Mouse (Mus musculus) inflammation-experienced regulatory T-cells, adult 6 months (primary cell): ENCODE measurements around the gene Neu1. TPM values are rescaled to one million over a fixed set of nuclear protein-coding genes. Genes with fewer than 3 reads are reported as not detected.

Source experiments
- ATAC-seq: one replicate; pipeline ENCODE4 v1.8.0; 2017
- polyA plus RNA-seq, 3 experiments: library from polyadenylated mRNA; unstranded; fragments of 100-300 nt; shearing (Covaris generic); gene quantifications; one replicate each; pipeline ENCODE4 v1.2.1; 2017

The Neu1 gene
- polyA plus RNA-seq, 3 experiments from 2014 or later: 12.8 to 28.2 (median 27.6) TPM

DNA sequence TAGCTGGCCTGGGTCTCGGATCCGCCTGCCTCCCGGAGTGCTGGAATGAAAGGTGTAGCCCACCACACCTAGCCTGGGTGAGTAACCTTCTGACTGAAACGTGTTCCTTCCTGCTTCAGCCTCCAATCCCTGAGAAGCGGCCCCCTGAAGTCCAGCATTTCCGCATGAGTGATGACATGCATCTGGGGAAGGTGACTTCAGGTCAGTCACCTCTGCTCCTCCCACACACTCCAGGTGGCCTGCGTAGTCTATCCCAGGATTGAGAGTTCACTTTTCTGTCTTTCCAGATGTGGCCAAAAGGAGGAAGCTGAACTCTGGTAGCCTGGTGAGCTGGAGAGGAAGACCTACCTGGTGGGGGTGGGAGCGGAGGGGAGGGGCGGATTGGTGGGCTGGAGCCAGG, 28.2 kb upstream of the Neu1 start:
- ATAC-seq: no peak

DNA sequence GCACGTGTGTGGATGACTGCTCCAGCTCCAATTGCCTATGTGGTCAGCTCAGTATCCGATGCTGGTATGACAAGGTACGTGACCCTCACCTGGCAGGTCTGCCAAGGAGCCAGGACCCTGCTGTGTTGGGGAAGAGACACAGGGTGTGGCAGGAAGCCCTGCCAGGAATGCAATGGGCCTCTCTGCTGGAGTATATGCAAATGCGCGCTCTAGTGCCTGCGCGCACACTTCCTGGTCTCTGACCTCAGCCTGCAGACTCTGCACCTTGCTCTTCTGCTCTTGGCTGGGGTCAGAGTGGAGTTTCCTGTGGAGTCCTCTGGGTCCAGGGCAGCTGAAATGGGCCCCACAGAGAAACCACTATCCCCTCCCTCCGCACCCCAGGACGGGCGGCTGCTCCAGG, 20.1 kb upstream of the Neu1 start:
- ATAC-seq: no peak

DNA sequence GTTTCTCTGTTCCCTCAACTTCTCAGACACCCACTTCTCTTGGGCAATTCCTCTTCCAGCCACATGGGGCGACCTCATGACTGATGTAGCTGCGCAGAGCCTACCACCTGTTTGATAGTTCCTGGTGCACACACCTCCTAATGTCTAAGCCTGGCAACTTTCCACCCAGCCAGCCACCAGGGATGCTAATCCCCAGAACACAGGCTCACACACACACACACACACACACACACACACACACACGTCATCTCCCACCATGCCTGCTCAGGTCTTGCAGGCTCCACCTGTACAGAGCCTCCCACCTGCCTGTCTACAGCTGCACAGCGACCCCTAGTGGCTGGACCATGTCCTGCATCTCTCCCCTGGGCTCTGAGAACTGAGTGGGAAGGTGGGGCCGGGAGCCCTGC, 19.1 kb upstream of the Neu1 start:
- peak; percentile 93 for ATAC-seq

DNA sequence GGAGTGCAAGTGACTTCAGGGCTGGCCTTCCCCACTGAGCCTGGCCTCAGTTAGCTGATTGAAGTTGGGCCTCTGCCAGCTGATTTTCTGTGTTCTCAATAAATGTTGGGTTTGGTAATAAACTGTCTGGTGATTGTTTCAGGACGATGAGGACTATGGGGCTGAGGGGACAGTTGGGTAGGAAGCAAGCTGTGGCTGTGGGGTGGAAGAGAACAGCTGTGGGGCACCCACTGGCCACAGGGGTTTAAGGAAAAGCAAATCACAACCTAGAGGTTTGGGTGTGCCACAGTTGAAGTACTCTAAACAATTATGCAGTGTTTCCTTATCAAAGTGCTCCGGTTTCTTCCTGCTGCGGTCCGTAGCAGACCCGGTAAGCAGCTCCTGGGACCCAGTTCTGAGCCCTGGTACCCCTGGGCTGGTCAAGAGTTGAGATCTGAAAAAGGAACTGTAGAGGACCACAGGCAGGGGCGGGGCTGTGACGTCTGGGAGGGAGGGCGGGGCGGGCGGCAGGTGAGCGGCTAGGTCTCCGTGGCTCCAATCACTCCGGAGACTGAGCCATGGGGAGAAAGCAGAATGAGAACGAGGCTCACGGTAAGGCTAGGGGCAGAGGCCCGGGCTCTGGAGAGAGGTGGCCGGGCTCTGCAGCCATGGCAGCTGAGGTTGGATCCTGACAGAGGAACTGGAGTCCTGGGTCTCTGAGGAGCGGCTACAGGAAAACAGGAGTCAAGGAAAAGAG, 17.0 kb upstream of the Neu1 start, which contains the start of gene Slc44a4:
Gene Slc44a4 (plus strand): TSS at position 537 of the 736 bp plus-strand sequence.
- no peak for ATAC-seq

DNA sequence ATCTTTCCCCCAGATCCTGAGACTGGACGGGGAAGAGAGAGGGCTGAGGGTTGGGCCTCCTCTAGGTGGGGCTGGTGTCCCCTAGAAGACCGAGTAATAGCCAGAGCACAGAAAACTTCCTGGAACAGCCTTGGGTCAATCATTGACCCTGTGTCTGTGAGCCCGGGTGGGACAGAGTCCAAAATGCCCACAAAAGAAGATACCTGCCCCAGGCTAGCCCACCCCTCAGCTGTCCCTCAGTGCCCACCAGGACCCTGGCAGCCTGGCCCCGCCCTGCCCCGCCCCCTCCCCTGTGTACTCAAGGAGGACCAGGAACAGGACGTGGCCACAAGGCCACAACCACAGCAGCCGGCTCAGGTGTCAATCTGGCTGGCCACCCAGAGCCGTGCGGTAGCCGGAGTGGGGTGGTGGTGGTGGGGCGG, 15.6 kb upstream of the Neu1 start:
- ATAC-seq: no peak

DNA sequence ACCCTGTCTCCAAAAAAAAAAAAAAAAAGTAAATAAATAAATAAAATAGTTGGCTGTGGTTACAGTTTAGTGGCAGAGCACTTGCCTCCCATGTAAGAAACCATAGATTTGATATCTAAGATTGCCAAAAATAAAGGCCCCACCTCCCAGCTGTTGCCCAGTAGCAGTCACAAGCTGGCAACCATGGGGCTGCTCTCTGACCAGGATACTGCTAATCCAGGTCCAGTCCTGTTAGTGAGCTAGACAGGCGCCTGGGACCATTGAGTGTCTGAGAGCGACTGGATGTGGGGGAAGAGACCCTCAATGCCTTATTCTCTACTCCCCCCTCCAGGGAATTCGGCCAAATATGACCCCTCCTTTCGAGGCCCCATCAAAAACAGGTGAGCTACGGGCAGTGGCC, 14.7 kb upstream of the Neu1 start:
- ATAC-seq: no peak

DNA sequence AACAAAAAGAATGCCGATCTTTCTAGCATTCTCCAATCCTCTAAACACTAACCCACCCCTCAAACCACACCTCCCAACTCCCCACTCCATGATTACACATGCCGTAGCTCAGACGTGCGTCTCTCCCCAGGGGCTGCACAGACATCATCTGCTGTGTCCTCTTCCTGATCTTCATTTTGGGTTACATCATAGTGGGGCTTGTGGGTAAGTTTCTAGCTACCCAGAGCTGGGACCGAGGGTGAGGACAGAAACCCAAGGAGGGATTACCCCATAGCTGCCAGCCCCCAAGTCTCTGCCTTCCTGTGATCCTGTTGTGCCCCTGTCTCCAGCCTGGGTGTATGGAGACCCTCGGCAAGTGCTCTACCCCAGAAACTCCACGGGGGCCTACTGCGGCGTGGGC, 13.9 kb upstream of the Neu1 start:
- no peak for ATAC-seq

DNA sequence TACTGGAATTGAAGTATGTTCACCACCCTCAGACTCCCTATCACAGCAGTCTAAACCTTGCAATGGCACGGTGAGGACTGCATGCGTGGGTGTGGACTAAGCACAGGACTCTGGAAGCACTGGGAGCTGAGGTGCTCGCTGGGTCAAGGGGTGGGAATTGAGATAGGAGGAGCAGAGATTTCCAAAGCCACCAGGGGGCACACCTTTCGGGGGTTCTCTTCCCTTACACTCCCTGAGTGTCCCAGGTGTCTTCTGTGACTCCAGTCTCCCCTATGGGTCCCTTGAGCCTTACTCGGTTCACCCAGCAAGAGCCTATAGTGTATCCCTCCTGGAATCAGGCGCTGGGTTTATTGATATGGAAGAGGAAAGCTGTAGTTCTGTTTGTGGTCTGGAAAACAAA, 8.1 kb upstream of the Neu1 start:
- ATAC-seq: no peak

DNA sequence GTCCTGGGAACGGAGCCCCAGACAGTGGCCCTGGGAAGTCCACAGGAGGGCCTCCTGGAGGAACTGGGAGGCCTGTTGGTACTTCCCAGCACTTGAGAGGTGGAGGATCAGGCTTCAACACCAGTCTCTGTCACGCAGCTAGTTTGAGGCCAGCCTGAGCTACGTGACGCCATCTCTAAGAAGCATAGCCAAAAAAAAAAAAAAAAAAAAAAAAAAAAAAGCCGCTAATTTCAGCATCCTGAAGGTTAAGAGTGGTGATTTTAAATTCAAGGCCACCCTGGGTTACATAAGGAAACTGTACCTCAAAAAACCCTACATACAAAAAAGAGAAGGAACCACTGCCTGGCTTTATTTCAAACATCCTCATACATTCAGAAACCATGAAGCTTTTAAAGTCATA, 6.8 kb upstream of the Neu1 start:
- ATAC-seq: no peak

DNA sequence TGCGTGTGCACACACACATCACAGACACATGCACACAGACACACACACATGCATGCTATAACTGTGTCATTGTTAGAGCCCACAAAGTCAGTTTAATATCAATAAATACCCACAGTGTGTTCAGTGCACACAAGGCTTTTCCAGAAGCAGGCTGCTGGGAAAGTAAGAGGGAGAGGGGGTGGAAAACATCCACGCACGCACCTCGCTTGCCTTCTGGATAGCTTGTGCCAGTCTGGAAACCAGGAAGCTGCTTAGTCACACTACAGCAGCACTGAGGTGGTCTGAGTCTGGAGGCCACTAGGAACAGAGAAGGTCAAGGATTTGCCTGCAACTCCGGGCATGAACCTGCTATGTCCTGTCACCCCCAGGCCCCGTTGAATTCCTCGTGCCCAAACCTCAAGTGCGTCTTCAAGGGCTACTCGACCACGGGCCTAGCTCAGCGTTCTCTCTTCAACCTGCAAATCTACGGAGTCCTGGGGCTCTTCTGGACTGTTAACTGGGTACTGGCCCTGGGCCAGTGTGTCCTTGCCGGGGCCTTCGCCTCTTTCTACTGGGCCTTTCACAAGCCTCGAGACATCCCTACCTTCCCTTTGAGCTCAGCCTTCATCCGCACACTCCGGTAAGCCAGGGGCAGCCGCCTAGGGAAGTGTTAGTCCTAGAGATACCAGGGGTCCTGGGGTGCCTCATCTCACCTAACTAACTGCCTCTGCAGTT, 3.6 kb upstream of the Neu1 start:
- no peak for ATAC-seq

DNA sequence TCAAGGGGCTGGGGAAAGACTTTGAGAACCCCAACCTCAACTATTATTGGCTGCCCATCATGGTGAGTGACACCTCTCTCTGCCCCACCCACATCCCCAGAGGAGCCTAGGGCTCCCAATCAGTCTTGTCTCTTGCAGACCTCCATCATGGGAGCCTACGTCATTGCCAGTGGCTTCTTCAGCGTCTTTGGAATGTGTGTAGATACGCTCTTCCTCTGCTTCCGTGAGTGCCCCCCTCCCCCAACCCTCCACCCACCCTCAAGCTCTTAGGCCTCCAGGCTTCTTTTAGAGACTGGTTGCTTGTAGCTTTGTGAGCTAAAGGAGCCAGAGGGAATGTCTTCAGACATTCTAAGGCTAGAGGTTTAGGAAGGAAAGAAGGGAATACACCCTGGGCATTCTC, 2.2 kb upstream of the Neu1 start:
- no peak for ATAC-seq

DNA sequence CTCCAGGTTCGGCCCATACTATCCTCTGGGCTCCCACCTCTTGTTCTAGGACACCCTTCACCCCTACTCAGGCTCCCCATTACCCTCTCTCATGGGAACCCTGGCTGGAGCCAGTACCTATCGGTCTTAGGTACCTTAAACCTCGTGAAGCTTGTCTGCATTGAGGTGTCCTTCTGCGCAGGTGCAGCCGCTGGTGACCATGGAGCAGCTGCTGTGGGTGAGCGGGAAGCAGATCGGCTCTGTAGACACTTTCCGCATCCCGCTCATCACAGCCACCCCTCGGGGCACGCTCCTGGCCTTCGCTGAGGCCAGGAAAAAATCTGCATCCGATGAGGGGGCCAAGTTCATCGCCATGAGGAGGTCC, 664 bp downstream of the Neu1 start:
- peak; percentile 34 for ATAC-seq

DNA sequence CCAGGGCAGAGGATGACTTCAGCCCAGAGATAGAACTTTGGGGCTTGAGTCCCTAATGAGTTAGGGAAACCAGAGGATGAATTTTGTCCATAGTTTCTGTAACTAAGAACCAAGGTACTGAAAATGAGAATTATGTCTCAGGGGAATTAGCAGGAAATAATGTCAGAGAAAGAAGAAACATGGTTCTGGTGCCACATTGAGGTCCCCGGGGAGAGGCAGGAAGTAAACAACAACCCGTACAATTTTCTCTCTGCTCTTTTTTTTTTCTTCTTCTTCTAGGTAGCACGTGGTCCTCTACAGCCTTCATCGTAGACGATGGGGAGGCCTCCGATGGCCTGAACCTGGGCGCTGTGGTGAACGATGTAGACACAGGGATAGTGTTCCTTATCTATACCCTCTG, 1.2 kb downstream of the Neu1 start:
- ATAC-seq: no peak

DNA sequence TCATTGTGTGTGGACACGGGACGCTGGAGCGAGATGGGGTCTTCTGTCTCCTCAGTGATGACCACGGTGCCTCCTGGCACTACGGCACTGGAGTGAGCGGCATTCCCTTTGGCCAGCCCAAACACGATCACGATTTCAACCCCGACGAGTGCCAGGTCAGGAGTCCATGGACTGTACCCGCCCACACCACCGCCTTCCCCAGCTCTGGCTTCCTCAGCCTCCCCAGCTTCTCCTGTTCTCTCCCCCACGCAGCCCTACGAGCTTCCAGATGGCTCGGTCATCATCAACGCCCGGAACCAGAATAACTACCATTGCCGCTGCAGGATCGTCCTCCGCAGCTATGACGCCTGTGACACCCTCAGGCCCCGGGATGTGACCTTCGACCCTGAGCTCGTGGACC, 3.0 kb downstream of the Neu1 start:
- ATAC-seq: no peak

DNA sequence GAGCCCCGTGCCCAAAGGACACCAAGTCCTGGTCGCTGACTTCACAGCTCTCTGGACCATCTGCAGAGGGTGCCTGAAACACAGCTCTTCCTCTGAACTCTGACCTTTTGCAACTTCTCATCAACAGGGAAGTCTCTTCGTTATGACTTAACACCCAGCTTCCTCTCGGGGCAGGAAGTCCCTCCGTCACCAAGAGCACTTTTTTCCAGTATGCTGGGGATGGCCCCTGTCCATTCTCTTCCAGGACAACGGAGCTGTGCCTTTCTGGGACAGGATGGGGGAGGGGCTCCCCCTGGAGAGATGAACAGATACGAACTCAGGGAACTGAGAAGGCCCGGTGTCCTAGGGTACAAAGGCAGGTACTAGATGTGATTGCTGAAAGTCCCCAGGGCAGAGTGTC, 3.8 kb downstream of the Neu1 start:
- ATAC-seq: no peak

DNA sequence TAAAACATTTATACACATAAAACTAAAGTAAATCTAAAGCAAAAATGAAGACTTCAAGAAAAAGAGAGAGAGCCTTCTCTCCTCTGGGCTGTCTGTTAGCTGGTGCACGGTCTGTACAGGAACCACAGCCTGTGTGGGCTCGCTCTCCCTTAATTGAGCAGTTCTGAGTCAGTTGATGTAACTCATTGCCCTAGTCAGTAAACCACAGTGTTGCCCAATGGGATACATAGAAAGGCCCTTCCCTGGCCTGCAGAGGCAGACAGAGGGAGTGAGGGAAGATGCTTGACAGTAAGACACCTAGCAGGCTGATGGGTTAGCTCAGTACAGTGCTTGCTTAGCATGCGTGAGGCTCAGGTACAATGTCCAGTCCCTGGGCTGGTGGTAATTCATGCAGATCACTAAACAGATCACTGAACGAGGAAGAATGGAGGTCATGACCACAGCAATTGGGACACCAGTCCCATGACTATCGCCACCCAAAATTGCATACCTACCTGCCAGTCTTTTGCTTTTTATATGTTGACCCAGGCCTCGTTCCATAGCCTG, 7.0 kb downstream of the Neu1 start:
- no peak for ATAC-seq

DNA sequence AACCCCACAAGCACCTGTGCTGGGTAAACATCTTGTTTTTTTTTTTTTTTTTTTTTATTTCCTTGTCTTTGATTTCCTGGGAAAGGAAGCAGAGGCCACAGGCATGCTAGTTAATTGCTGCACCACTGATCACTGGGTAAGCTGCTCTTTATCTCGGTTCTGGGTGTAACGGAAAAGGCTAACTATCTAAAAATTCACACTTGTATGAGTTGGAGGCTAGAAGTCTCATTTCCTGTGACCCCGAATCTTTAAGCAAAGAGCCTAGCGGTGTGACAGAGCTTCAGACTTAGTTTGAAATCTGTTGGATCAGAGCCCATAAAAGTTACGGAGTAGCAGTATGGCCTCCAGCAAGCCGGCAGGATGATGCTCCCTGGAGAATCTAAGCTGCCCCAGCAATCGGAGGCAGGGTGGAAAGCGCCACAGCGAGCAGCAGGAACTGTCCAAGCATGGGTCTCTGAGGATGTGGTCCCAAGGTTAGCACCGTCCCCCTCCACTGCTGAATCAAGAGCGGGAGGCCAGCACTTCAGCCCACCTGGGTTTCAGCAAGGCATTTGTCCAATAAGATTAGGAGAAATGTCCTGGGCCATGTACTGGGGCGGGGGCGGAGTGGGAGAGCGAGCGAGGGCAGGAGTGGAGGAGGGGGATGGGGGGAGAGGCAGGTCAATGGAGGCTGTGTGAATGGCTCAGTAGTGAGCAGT, 10.4 kb downstream of the Neu1 start:
- ATAC-seq: no peak

DNA sequence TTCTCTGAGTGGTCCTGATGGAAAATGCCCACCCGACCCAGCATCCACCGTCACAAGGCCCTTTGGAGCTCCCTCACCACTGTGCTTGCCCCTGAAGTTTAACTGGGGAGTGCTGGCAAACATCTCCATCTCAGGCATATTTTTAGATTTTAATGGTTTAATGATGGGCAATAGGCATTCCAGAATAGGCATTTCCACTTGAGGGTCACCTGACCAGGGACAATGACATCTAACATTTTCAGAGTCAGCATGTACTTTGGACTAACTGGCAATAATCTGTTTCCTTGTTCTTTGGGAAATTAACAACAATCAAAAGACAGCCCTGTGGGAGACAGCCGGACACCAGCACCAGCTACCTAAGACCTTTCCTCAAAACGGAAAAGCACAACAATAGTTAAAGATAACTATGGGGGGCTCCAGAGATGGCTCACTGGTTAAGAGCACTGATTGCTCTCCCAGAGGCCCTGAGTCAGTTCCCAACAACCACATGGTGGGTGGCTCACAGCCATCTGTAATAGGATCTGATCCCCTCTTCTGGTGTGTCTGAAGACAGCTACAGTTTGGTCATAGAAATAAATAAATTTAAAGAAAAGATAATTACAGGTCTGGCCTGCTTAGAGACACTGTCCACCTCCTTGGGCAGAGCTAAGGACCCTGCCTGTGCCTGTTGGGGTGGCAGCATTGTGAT, 12.2 kb downstream of the Neu1 start:
- ATAC-seq: no peak

DNA sequence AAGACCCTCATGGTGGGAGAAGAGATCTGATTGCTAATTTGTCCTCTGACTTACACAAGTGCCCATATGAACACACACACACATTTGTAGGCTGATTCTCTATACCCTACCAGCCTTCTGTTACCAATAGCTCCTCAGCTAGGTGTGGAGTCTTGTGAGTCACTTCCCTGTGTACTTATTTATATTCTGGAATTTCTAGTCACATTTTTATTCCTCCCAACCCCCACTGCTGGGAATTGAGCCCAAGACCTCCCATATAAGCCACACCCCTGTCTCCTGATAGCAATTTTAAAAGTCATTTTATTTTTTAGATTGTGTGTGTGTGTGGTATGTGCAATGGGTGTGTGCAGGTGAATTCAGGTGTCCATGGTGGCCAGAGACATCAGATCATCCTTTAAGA, 13.3 kb downstream of the Neu1 start:
- no peak for ATAC-seq

DNA sequence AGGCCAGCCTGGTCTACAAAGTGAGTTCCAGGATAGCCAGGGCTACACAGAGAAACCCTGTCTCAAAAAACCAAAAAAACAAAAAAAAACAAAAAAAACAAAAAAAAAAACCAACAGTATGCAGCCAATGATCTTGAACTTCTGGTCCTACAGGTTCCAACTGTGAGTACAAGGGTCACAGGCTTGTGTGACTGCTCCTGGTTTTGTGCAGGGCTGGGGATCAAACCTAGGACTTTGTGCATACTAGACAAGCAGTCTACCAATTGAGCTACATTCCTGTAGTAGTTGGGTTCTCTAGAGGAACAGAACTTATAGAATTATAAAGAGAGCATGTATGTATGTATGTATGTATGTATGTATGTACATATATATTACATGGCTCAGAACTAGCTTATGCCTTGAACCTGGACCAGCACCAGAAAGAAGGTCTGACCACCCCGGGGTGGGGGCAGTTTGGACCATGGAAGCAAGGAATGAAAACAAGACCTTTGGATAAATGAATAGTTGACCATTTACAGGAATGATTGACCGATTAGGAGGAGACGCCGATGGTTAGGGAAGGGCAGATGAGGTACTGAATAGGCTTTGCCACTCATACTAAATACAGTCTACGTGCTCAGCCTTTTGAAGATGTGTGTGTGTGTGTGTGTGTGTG, 15.6 kb downstream of the Neu1 start:
- no peak for ATAC-seq

DNA sequence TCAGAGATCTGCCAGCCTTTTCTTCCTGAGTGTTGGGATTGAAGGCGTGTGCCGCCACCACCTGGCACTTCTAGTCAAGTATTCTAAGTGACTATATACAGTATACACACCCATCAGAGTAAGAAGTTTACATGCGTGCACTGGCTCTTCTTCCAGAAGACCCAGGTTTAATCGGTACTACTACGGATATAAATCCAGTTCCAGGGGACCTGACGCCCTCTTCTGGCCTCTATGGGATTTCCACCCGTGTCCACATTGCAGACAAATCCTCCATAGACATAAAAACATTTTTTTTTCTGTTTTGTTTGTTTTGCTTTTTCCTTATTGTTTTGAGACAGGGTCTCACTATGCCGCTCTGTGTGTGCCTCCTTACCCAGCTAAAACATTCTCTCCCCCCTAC, 16.6 kb downstream of the Neu1 start:
- ATAC-seq: no peak
